Mouse (Mus musculus) cerebellum, adult (tissue): Measurements from ENCODE around the gene Comp.

Experiments
- ATAC-seq: cut with Nextera tagmentation; 2 replicates; pipeline ENCODE4 v1.9.2; 2017; ENCODE audit warnings: mild to moderate bottlenecking, moderate library complexity, mixed read lengths; ENCODE audit not compliant: insufficient number of reproducible peaks, low FRiP score, low TSS enrichment

Gene Comp

DNA sequence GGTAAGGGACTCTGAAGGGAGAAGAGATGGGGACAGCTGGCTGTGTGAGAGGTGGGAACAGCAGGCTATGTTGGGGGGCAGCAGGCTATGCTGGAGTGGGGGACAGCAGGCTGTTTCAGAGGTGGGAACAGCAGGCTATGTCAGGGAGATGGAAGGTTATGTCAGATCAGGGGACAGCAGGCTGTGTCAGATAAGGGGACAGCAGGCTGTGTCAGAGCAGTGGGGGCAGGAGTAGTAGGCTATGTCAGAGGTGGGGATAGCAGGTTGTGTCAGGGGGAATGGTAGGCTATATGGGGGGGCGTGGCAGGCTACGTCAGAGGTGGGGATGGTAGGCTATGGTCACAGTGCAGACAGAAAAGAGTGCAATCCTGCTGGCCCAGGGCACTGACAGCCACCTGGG lies 49.4 kb downstream of the Comp start:
- ATAC-seq = no peak

DNA sequence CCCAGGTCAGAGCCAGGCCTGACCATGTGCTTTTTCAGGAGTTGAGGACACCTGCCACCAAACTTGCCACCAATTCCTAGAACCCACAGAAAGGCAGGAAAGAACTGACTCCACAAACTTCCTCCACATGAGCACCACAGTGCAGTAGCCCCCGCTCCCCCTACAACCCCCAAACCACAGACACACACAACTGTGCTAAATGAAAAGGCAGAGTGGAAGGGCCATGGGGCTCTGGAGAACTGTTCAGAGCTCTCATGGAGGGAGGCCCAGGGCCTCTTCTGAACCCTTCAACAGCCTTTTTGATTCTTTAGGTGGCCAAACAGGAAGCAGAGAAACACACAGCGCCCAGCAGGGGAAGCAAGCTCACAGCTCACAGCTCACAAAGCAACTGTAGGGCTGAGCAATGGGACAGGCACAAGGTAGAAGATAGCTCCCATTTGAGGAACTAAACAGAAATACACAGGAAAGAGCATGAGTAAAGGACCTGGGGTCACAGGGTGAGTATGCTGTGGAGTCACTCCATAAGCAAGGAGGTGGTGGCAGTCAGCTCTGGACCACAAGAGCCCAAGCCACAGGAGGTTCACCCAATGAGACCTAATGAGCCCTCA lies 53.0 kb downstream of the Comp start:
- no peak for ATAC-seq

DNA sequence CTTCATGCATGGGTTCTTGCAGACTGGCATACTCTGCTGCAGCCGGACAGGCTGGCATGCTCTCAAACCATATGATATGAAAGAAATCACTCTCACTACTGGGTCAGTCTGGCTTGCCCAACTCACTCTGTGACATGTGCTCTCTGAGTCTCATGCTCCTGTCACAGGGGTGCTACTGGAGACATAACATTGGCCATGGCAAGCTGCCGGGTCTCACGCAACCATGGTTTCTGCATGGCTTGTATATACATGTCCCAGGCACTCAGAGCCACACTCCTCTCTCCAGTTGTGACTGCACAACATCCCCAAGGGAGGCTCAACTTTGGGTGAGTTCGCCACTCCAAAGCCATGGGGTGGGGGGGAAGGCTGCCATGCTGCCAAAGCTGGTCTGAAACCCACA lies 57.9 kb downstream of the Comp start:
- ATAC-seq = no peak
